Comparison of ENCODE assay signal across 10 mouse cellular contexts in the genomic region with DNA sequence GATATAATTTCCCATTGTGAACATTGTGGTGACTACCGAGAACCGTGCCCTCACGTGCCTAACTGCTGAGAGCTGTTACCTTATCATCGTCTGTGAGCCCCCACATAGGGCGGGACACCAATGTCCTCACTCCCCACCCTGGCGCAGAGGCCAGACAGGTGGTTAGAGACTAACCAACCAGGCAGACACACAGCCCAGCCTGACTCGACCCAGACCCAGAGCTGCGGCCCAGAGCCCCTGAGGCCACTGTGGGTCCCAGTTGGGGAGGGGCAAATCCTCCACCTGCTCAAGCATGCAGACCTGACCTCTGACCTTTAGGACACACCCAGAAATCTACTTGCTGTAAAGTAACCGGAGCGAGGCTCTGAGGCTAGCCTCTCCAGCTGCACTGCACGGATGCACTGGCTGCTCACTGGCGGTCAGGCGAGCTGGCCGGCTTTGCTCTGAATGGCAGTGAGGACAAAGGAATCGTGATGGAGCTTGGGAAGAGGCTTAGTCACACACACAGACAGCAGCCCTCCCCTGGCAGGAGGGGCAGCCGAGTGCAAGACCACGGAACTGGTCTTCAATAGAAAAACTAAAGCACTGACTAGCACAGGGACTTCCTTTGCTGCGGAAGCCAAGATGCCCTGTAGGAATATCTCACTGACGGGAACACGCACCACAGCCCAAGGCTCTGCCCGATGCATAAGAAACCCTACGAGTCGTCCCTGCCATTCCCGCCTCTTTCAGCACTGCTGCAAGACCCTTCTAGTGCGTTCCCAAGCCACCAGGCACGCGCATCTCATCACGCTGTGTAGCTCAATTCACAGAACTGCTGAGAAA. TPM values are rescaled to one million over a fixed set of nuclear protein-coding genes. Genes with fewer than 3 reads are reported as not detected.
DNase-seq lines count a peak whose midpoint lies in the region; ATAC-seq lines count a peak whose summit lies in the region.
"Had no signal": no experiment of that assay in that cellular context is flagged by ENCODE, and none has a peak within 500 bp of the region (broad histone marks: within the 10 kb centered on the region; RNA-seq: fewer than 3 reads in every experiment).

No protein-coding gene starts in this region.

- H3K36me3 ChIP-seq in forebrain, embryonic 11.5 days (ENCODE audit: control insufficient read depth, insufficient read depth, low read length) = peaks cover 34% of the 10 kb centered on the region
- H3K36me3 ChIP-seq in liver, embryonic 15.5 days (replicated peaks) = peaks cover 62% of the 10 kb centered on the region
- H3K36me3 ChIP-seq in neural tube, embryonic 15.5 days = peaks cover 75% of the 10 kb centered on the region
- H3K36me3 ChIP-seq in kidney, embryonic 15.5 days = peaks cover 79% of the 10 kb centered on the region

- no peak overlapping the region for H3K4me2 ChIP-seq in forebrain, embryonic 11.5 days (ENCODE audit: low read depth, low read length, severe bottlenecking)
- no peak overlapping the region for H3K4me2 ChIP-seq in liver, embryonic 15.5 days
- no peak overlapping the region for H3K4me2 ChIP-seq in neural tube, embryonic 15.5 days
- no peak overlapping the region for H3K4me2 ChIP-seq in kidney, embryonic 15.5 days

- 51% methylated on average over 28 of the region's 28 CpGs for WGBS in forebrain, embryonic 11.5 days
- 75% methylated on average over 28 of the region's 28 CpGs for whole genome bisulfite sequencing in liver, embryonic 15.5 days (ENCODE audit: insufficient replicate concordance)
- WGBS in neural tube, embryonic 15.5 days = 55% methylated on average over 28 of the region's 28 CpGs
- 80% methylated on average over 28 of the region's 28 CpGs for WGBS in kidney, embryonic 15.5 days

- H3K9ac ChIP-seq in forebrain, embryonic 11.5 days (ENCODE audit: low read length) = peak overlapping the region; percentile 39
- H3K9ac ChIP-seq in liver, embryonic 15.5 days = no peak overlapping the region
- no peak overlapping the region for H3K9ac ChIP-seq in neural tube, embryonic 15.5 days (replicated peaks)
- no peak overlapping the region for H3K9ac ChIP-seq in kidney, embryonic 15.5 days

- intact Hi-C loops in left cerebral cortex, postnatal 4 days (cut with DNase I) = no loop called here

- peak; percentile 88 for ATAC-seq in forebrain, embryonic 11.5 days (replicated peaks; ENCODE audit: low FRiP score)
- peak; percentile 35; the same call in 1 of the 2 replicates for ATAC-seq in liver, embryonic 15.5 days (ENCODE audit: insufficient read depth)
- ATAC-seq in neural tube, embryonic 15.5 days (ENCODE audit: low FRiP score) = no peak
- no peak for ATAC-seq in kidney, embryonic 15.5 days (replicated peaks; ENCODE audit: low FRiP score)
- ATAC-seq: activated CD4-positive, CD25-positive, alpha-beta regulatory T cell, adult 4 months had no signal

- H3K4me1 ChIP-seq in forebrain, embryonic 11.5 days (replicated peaks; ENCODE audit: control insufficient read depth, insufficient read depth, low read length) = peaks cover 17% of the 10 kb centered on the region
- H3K4me1 ChIP-seq in liver, embryonic 15.5 days (replicated peaks) = peaks cover 40% of the 10 kb centered on the region
- peaks cover 10% of the 10 kb centered on the region for H3K4me1 ChIP-seq in neural tube, embryonic 15.5 days
- peaks cover 26% of the 10 kb centered on the region for H3K4me1 ChIP-seq in kidney, embryonic 15.5 days

- H3K4me3 ChIP-seq in forebrain, embryonic 11.5 days (ENCODE audit: low read depth, low read length) = no peak overlapping the region
- no peak overlapping the region for H3K4me3 ChIP-seq in liver, embryonic 15.5 days (replicated peaks)
- H3K4me3 ChIP-seq in neural tube, embryonic 15.5 days (replicated peaks) = no peak overlapping the region
- H3K4me3 ChIP-seq in kidney, embryonic 15.5 days (replicated peaks) = no peak overlapping the region

- H3K27ac ChIP-seq in forebrain, embryonic 11.5 days (ENCODE audit: low read depth, low read length) = peak overlapping the region; percentile 76
- H3K27ac ChIP-seq in liver, embryonic 15.5 days (replicated peaks) = no peak overlapping the region
- 0 out of 2 replicates have a peak overlapping the region, but pooled peaks have one; percentile 23 for H3K27ac ChIP-seq in neural tube, embryonic 15.5 days (replicated peaks)
- no peak overlapping the region for H3K27ac ChIP-seq in kidney, embryonic 15.5 days

- no peaks in the 10 kb centered on the region for H3K9me3 ChIP-seq in forebrain, embryonic 11.5 days (ENCODE audit: control insufficient read depth, low read length)
- no peaks in the 10 kb centered on the region for H3K9me3 ChIP-seq in liver, embryonic 15.5 days (replicated peaks)
- no peaks in the 10 kb centered on the region for H3K9me3 ChIP-seq in neural tube, embryonic 15.5 days (replicated peaks)
- H3K9me3 ChIP-seq in kidney, embryonic 15.5 days (replicated peaks) = no peaks in the 10 kb centered on the region

- H3K27me3 ChIP-seq in forebrain, embryonic 11.5 days (ENCODE audit: control insufficient read depth, insufficient read depth, low read length) = no peaks in the 10 kb centered on the region
- no peaks in the 10 kb centered on the region for H3K27me3 ChIP-seq in liver, embryonic 15.5 days
- H3K27me3 ChIP-seq in neural tube, embryonic 15.5 days (replicated peaks) = no peaks in the 10 kb centered on the region
- H3K27me3 ChIP-seq in kidney, embryonic 15.5 days = no peaks in the 10 kb centered on the region

- DNase-seq in left cerebral cortex, postnatal 4 days = peak; percentile 35
- DNase-seq in left cerebral cortex, adult 9 months (ENCODE audit: low spot score in 2 of 2) = no peak
- DNase-seq in forebrain, embryonic 11.5 days (ENCODE audit: low spot score) = peak; percentile 84
- no peak for DNase-seq in kidney, postnatal 36 days
- DNase-seq in cerebellum, postnatal 36 days = no peak
- DNase-seq: layer of hippocampus, adult 9-11 months had no signal

RNA-seq across cellular contexts. Expression of gene Ncf1, which starts 8.7 kb away (rescaled TPM):
- total RNA-seq in left cerebral cortex, postnatal 4 days (2021) = 1 to 10 TPM; 2.5 to 3.7 TPM
- 1.3 and 3.0 TPM in 2 replicates for polyA plus RNA-seq in forebrain, embryonic 11.5 days (2014; fragmentation: Nextera tagmentation; extraction: Ambion mirVana)
- polyA plus RNA-seq in liver, embryonic 15.5 days (2015; fragmentation: Nextera tagmentation; extraction: Ambion mirVana) = 25.8 and 27.7 TPM in 2 replicates
- 2.5 and 5.1 TPM in 2 replicates for polyA plus RNA-seq in neural tube, embryonic 15.5 days (2015; fragmentation: Nextera tagmentation; extraction: Ambion mirVana)
- polyA plus RNA-seq in kidney, embryonic 15.5 days (2015; fragmentation: Nextera tagmentation; extraction: Ambion mirVana) = 3.6 and 3.7 TPM in 2 replicates

RNA-seq across cellular contexts. Expression of gene Gtf2ird2, which starts 54.3 kb away (rescaled TPM):
- total RNA-seq in left cerebral cortex, postnatal 4 days (2021) = 10 to 100 TPM; 16.5 to 19.4 TPM
- polyA plus RNA-seq in forebrain, embryonic 11.5 days (2014; fragmentation: Nextera tagmentation; extraction: Ambion mirVana) = 8.4 and 9.8 TPM in 2 replicates
- 1.8 and 2.3 TPM in 2 replicates for polyA plus RNA-seq in liver, embryonic 15.5 days (2015; fragmentation: Nextera tagmentation; extraction: Ambion mirVana)
- 12.4 and 14.4 TPM in 2 replicates for polyA plus RNA-seq in neural tube, embryonic 15.5 days (2015; fragmentation: Nextera tagmentation; extraction: Ambion mirVana)
- polyA plus RNA-seq in kidney, embryonic 15.5 days (2015; fragmentation: Nextera tagmentation; extraction: Ambion mirVana) = 9.1 and 9.6 TPM in 2 replicates

Comparison
In these comparisons a context has a peak if more than half of its experiments do, and no peak if none do; other contexts are left out.
1. DNase-seq: peak in left cerebral cortex, postnatal 4 days (single experiment) and forebrain, embryonic 11.5 days (single experiment); none in left cerebral cortex, adult 9 months (0 of 2), kidney, postnatal 36 days (0 of 2) and cerebellum, postnatal 36 days (0 of 2).
2. ATAC-seq: peak in forebrain, embryonic 11.5 days (single experiment) and liver, embryonic 15.5 days (single experiment); none in neural tube, embryonic 15.5 days (single experiment) and kidney, embryonic 15.5 days (single experiment).
3. H3K27ac ChIP-seq: peak in forebrain, embryonic 11.5 days (single experiment) and neural tube, embryonic 15.5 days (single experiment); none in liver, embryonic 15.5 days (single experiment) and kidney, embryonic 15.5 days (single experiment).